Mouse (Mus musculus) brain, embryonic 14.5 days (tissue): ENCODE data around the gene Acbd6.

ENCODE experiments used
- CTCF ChIP-seq: fragments of 200-500 bp; IDR thresholded peaks from 2 replicates; pipeline ENCODE4 v1.5.1; 2012; ENCODE audit warnings: inconsistent platforms, mild to moderate bottlenecking, moderate library complexity, borderline replicate concordance; ENCODE audit not compliant: insufficient read depth, insufficient read length; ENCODE audit errors: extremely low read depth
- POLR2A ChIP-seq: fragments of 200-500 bp; IDR thresholded peaks from 2 replicates; pipeline ENCODE4 v1.6.1; 2012; ENCODE audit warnings: mild to moderate bottlenecking, inconsistent platforms, borderline replicate concordance; ENCODE audit not compliant: poor library complexity, insufficient read depth, insufficient read length, severe bottlenecking; ENCODE audit errors: extremely low read depth

GRCm38 (mm10) chr1:155516594-155516993 is 41.3 kb upstream of the Acbd6 start:
- TF ChIP-seq POLR2A (no peak), CTCF (peak; percentile 70)
